Mouse (Mus musculus) limb, embryonic 12.5 days (tissue): Measurements from ENCODE around the gene Msi2. TPM values are rescaled to one million over a fixed set of nuclear protein-coding genes. Genes with fewer than 3 reads are reported as not detected.

Source experiments
- ATAC-seq: fragments of 200-750 bp; cut with Nextera tagmentation; 2 replicates; pipeline ENCODE4 v1.8.0; 2017; ENCODE audit warnings: low read depth, moderate TSS enrichment; ENCODE audit not compliant: insufficient number of reproducible peaks, insufficient read depth, low FRiP score, low TSS enrichment
- H3K27ac ChIP-seq: fragments of 300-500 bp; sonication (generic); 2 replicates; pipeline ENCODE4 v1.5.1; 2016; ENCODE audit warnings: mild to moderate bottlenecking, moderate library complexity
- H3K27me3 ChIP-seq: fragments of 300-500 bp; sonication (generic); 2 replicates; pipeline ENCODE4 v1.6.1; 2016; ENCODE audit warnings: mild to moderate bottlenecking, moderate library complexity
- H3K36me3 ChIP-seq: fragments of 300-500 bp; sonication (generic); 2 replicates; pipeline ENCODE4 v1.6.1; 2016; ENCODE audit warnings: mild to moderate bottlenecking, moderate library complexity
- H3K4me1 ChIP-seq: fragments of 300-500 bp; sonication (generic); replicated peaks from 2 replicates; pipeline ENCODE4 v1.6.1; 2016
- H3K4me2 ChIP-seq: fragments of 300-500 bp; sonication (generic); 2 replicates; pipeline ENCODE4 v1.6.1; 2016; ENCODE audit warnings: mild to moderate bottlenecking, moderate library complexity
- H3K4me3 ChIP-seq: fragments of 300-500 bp; sonication (generic); replicated peaks from 2 replicates; pipeline ENCODE4 v1.5.1; 2016; ENCODE audit warnings: mild to moderate bottlenecking
- H3K9ac ChIP-seq: fragments of 300-500 bp; sonication (generic); replicated peaks from 2 replicates; pipeline ENCODE4 v1.6.1; 2016; ENCODE audit warnings: mild to moderate bottlenecking, moderate library complexity
- H3K9me3 ChIP-seq: fragments of 300-500 bp; sonication (generic); 2 replicates; pipeline ENCODE4 v1.6.1; 2016; ENCODE audit warnings: mild to moderate bottlenecking, moderate library complexity
- WGBS: fragments of 180-500 bp; shearing (Covaris S2); methylation state at CpG from one replicate; pipeline ENCODE4 v1.1.7; 2016; 5-methylcytosine and 5-hydroxymethylcytosine counted together
- polyA plus RNA-seq: library from polyadenylated mRNA; unstranded; fragments of >200 nt; fragmentation: Nextera tagmentation; extraction: Ambion mirVana; gene quantifications from 2 replicates; pipeline ENCODE4 v1.2.1, GENCODE M21; 2016

Msi2 gene
- polyA plus RNA-seq, 1 experiment from 2014 or later, result 24.0 TPM

DNA sequence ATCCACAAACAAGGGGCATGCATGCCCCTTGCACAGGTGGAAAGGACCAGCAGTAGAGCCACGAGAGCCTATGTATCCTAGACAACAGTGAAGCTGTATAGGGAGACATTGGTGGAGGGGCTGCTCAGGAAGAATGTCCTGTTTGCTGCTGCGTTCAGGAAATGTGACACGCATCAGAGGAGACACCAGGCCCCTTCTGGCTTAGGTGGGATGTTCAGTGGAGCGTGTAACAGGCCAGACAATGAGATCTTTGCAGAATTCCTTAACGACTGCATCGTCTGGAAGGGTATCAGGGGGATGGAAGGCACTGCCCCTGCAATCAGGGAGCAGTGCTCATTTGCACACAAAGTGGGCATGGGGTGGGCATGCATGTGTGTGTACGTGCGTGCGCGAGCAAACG lies 271.0 kb downstream of the Msi2 start:
- peaks cover 23% of the 10 kb centered on the region for H3K4me1 ChIP-seq
- no peak overlapping the region for H3K4me2 ChIP-seq
- no peak overlapping the region for H3K9ac ChIP-seq
- no peaks in the 10 kb centered on the region for H3K9me3 ChIP-seq
- H3K4me3 ChIP-seq, result no peak overlapping the region
- ATAC-seq, result no peak
- peaks cover 34% of the 10 kb centered on the region for H3K27me3 ChIP-seq
- H3K27ac ChIP-seq, result no peak overlapping the region
- peaks cover 17% of the 10 kb centered on the region; the same call in 1 of the 2 replicates for H3K36me3 ChIP-seq
- WGBS, result 91% methylated on average over 11 of the region's 11 CpGs

DNA sequence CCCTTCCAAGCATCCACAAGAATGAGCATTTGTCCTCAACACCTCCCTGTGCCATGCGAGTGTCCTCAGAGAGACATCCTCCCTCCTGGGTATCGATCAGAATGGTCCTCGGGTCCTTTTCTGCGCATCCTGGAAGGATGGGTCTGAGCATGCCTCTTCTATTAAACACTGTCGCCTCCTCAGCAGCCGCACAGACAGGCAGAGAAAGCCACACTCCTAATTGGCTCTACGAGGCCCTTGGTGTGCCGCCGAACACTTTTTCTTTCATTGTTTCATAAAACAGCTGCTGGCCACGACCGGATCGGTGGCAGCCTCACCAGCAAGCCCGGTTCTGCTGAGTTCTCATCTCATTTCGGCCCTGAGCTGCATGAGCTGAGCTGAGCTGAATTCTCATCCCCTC lies 274.4 kb downstream of the Msi2 start:
- H3K4me2 ChIP-seq, result no peak overlapping the region
- no peak for ATAC-seq
- no peak overlapping the region for H3K27ac ChIP-seq
- H3K27me3 ChIP-seq, result peaks cover 44% of the 10 kb centered on the region
- no peaks in the 10 kb centered on the region for H3K9me3 ChIP-seq
- H3K4me1 ChIP-seq, result peaks cover 49% of the 10 kb centered on the region
- H3K36me3 ChIP-seq, result peaks cover 12% of the 10 kb centered on the region; the same call in 1 of the 2 replicates
- H3K4me3 ChIP-seq, result no peak overlapping the region
- H3K9ac ChIP-seq, result no peak overlapping the region
- 72% methylated on average over 14 of the region's 14 CpGs for WGBS

DNA sequence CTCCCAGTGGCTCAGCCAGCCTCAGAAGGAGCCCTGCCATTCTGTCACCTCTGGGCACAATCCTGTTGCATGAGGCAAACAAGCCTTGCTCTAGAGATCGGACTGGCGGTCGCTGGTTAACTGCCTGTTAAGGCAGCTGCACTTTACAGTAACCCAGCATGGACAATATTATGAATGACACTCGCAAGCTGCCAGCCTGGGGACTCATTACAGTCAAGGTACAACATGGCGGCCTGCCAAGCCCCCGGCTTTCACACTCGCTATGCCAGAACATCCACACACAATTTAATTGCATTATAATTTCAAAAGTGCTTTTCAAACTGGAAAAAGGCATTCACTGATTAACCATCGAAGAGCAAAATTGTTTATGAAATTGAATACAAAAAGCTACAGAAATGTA lies 275.0 kb downstream of the Msi2 start:
- Histone ChIP-seq H3K9ac (no peak overlapping the region), H3K27me3 (peaks cover 48% of the 10 kb centered on the region), H3K9me3 (no peaks in the 10 kb centered on the region), H3K36me3 (peaks cover 12% of the 10 kb centered on the region; the same call in 1 of the 2 replicates), H3K27ac (peak overlapping the region; percentile 12; the same call in 1 of the 2 replicates), H3K4me3 (no peak overlapping the region), H3K4me1 (peaks cover 49% of the 10 kb centered on the region), H3K4me2 (no peak overlapping the region)
- 59% methylated on average over 8 of the region's 8 CpGs for WGBS
- ATAC-seq, result no peak

DNA sequence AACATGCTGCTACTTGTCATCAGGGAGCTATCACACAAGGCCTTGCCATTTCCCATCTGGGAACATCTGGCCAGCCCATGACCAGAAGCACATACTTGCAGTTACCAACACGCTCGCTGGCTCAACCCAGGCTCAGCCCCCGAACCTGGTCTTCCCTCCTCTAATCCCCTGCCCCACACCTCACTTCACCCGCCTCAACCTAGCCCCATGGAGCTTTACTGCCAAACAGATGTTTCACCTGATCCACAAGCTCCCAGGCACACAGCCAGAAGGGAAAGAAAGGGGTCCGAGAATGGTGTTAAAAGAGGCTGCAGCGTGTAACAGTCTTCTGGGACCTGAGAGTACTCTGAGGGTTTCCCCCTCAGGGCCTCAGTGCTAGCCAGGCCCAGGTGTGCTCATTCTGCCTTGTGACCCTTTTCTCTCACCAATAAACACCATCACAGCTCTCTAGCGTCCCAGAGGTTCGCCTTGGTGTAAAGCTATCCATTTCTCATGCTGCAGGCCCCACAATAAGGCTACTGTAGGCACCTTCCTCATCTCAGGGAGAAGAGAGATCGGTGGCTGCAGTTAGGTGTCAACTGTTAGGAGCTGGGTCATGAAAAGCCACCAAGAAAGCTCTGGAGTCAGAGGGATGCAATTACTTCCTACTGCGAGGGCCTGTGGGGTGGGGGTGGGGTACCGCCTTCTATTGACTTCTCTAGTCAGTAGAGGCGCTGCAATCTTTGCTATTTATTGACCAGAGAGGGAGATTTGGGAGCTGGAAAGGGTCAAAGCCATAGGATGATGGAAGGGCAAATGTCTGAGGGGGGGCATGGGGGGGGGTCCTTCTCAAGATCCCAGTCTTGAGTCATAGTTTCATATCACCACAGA lies 276.2 kb downstream of the Msi2 start:
- WGBS, result 13% methylated on average over 12 of the region's 12 CpGs
- Histone ChIP-seq H3K27ac (peak overlapping the region; percentile 54; the same call in 1 of the 2 replicates), H3K9me3 (no peaks in the 10 kb centered on the region), H3K36me3 (peaks cover 4% of the 10 kb centered on the region; the same call in 1 of the 2 replicates), H3K27me3 (peaks cover 54% of the 10 kb centered on the region), H3K4me3 (no peak overlapping the region), H3K4me2 (peak overlapping the region; percentile 9; the same call in 1 of the 2 replicates), H3K9ac (no peak overlapping the region), H3K4me1 (peaks cover 49% of the 10 kb centered on the region)
- ATAC-seq, result peak; percentile 90

DNA sequence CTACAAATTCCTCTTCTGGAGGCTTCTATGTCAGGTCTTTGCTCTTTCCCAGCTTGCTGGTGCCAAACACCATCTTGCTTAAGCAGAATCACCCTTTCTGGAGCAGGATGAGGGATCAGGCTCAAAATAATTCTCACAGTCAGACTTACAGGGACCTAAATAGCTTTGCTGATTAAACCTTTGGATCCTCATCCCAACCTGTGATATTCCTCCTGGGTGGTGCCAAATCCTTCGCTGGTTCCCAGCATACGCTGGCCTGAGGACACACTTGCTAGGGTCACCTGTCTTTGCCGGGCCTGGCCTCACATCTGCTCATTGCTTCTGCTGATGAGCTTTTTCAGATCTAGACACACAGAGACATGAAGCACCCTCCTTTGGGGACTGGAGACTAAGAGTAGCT lies 279.7 kb downstream of the Msi2 start:
- H3K9ac ChIP-seq, result no peak overlapping the region
- H3K4me2 ChIP-seq, result no peak overlapping the region
- no peaks in the 10 kb centered on the region for H3K36me3 ChIP-seq
- H3K27me3 ChIP-seq, result peaks cover 30% of the 10 kb centered on the region
- no peak overlapping the region for H3K27ac ChIP-seq
- peaks cover 37% of the 10 kb centered on the region for H3K4me1 ChIP-seq
- H3K9me3 ChIP-seq, result no peaks in the 10 kb centered on the region
- no peak for ATAC-seq
- no peak overlapping the region for H3K4me3 ChIP-seq
- 85% methylated on average over 3 of the region's 3 CpGs for WGBS

DNA sequence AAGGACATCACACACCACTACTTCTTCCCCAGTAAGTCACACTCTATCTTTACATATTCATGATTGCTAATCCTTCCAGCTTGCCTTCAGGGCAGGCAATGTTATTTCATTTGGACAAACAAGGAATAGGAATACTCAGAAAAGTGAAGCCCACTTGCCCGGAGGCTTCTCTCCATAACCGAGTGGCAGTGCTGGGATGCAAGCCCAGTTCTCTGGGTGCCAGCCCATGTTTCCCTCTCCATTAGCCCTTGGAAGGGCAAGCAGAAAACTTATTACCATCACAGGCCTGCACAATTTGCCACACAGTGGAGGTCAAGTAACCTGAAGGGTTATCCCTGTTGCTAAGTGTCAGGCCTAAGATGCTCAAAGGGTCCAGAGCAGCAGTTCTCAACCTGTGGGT lies 281.7 kb downstream of the Msi2 start:
- H3K27me3 ChIP-seq, result peaks cover 30% of the 10 kb centered on the region
- no peak overlapping the region for H3K4me2 ChIP-seq
- H3K9me3 ChIP-seq, result no peaks in the 10 kb centered on the region
- H3K27ac ChIP-seq, result no peak overlapping the region
- no peak overlapping the region for H3K4me3 ChIP-seq
- H3K36me3 ChIP-seq, result no peaks in the 10 kb centered on the region
- H3K4me1 ChIP-seq, result peaks cover 25% of the 10 kb centered on the region
- no peak for ATAC-seq
- WGBS, result 91% methylated on average over 2 of the region's 2 CpGs
- H3K9ac ChIP-seq, result no peak overlapping the region

DNA sequence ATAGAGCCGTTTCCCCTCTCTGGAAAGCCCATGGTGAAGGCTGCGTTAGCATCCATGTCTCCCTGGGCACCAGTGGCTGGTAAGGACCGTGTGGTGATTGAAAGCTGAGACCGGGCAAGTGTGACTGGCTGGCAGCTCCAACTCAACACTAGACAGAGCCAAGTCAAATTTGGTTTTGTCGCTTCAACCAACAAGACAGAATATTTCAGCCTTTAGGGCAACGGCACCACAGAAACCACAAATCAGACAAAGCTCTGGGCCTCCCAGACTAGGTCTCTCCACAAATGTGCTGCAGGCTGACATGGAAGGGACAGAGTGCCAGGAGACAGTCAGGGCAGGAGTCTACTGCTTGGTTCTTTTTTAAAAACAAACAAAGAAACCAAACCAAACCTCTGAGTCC lies 282.8 kb downstream of the Msi2 start:
- Histone ChIP-seq H3K9me3 (no peaks in the 10 kb centered on the region), H3K4me2 (no peak overlapping the region), H3K4me3 (no peak overlapping the region), H3K4me1 (peaks cover 19% of the 10 kb centered on the region), H3K27me3 (peaks cover 28% of the 10 kb centered on the region), H3K36me3 (no peaks in the 10 kb centered on the region), H3K27ac (no peak overlapping the region), H3K9ac (no peak overlapping the region)
- WGBS, result 87% methylated on average over 6 of the region's 6 CpGs
- no peak for ATAC-seq

DNA sequence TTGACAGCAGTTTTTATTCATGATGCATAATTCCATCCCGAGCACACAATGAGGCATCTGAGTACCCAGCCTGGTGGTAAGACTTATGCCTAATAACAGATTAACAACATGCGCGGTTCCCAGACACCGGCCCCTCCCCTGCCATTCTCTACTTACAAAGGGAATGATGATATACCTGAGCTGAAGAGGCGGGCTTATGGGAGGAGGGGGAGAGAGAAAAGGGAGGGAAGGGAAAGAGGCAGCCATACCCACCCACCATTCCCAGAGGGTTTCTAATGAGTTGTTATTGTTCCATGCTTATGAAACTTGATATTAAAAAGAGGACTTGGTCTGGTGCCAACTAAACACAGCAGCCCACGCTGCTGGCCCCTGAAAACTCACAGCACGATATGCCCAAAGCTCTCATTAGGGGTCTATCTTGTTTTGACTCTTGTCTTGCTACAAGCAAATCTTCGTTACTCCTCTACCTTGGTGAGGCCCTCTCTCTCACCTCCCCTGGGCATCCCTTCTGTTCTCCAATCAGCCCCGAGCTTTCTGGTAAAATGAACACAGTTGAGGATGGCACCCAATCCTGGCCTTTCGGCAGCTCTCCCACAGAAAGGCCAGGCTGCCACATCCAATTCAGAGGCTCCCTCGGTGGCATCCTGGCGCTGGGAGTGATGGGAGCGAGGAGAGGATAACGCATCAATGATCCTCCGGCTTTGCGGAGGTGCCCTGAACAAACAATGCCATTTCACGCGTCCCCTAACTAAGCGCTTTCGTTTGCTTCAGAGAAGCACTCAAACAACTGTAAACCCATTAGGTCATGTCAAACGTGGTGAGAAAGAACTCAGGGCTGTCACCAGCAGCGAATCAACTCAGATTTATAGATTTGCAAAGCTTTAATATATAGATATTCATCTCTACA lies 286.7 kb downstream of the Msi2 start:
- WGBS, result 77% methylated on average over 22 of the region's 22 CpGs
- no peak for ATAC-seq
- H3K27me3 ChIP-seq, result peaks cover 6% of the 10 kb centered on the region; the same call in 1 of the 2 replicates
- H3K4me3 ChIP-seq, result no peak overlapping the region
- H3K4me2 ChIP-seq, result no peak overlapping the region
- H3K4me1 ChIP-seq, result peaks cover 23% of the 10 kb centered on the region
- H3K9ac ChIP-seq, result no peak overlapping the region
- no peaks in the 10 kb centered on the region for H3K36me3 ChIP-seq
- no peak overlapping the region for H3K27ac ChIP-seq
- H3K9me3 ChIP-seq, result no peaks in the 10 kb centered on the region

DNA sequence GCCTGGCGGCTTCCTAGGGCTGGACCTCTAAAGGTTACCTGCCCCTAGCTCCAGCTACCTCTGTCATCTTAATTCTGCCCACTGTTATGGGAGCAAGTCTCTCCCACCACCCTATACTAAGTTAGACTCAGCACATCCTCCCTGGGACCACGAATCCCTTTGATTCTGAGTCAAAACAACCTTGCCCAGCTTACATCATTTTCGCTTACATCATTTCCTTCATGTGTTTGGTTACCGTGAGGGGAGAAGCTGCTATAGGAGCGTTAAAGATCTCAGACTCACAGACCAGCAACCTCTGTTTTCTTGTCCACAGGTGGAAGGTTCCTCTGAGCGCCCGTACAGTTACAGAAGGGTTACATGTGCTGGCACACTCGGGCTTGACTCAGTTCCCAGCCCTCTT lies 288.0 kb downstream of the Msi2 start:
- Histone ChIP-seq H3K4me1 (peaks cover 36% of the 10 kb centered on the region), H3K27me3 (no peaks in the 10 kb centered on the region), H3K9ac (no peak overlapping the region), H3K4me2 (no peak overlapping the region), H3K4me3 (no peak overlapping the region), H3K9me3 (no peaks in the 10 kb centered on the region), H3K36me3 (no peaks in the 10 kb centered on the region), H3K27ac (no peak overlapping the region)
- ATAC-seq, result no peak
- 87% methylated on average over 8 of the region's 8 CpGs for WGBS

DNA sequence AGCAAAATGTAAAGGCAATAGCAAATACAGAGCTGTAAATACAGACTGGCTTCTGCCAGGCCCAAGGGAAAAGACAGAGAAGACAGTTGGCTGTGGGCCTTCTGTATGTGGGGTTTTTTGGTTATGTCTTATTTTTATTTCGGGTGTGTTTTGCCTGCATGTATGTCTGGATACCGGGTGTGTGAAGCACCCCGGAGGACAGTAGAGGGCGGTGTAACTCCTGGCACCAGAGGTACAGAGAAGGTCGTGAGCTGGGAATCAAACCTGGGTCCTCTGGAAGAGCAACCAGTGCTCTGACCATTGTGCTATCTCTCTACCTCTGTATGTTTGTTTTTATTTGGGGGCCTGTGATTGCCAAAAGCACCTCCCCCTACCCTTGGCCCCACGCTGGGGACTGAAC lies 288.6 kb downstream of the Msi2 start:
- H3K9ac ChIP-seq, result no peak overlapping the region
- no peak overlapping the region for H3K27ac ChIP-seq
- H3K4me2 ChIP-seq, result no peak overlapping the region
- no peaks in the 10 kb centered on the region for H3K27me3 ChIP-seq
- H3K36me3 ChIP-seq, result no peaks in the 10 kb centered on the region
- H3K4me1 ChIP-seq, result peaks cover 43% of the 10 kb centered on the region
- ATAC-seq, result no peak
- H3K4me3 ChIP-seq, result no peak overlapping the region
- H3K9me3 ChIP-seq, result no peaks in the 10 kb centered on the region
- WGBS, result 91% methylated on average over 6 of the region's 6 CpGs

DNA sequence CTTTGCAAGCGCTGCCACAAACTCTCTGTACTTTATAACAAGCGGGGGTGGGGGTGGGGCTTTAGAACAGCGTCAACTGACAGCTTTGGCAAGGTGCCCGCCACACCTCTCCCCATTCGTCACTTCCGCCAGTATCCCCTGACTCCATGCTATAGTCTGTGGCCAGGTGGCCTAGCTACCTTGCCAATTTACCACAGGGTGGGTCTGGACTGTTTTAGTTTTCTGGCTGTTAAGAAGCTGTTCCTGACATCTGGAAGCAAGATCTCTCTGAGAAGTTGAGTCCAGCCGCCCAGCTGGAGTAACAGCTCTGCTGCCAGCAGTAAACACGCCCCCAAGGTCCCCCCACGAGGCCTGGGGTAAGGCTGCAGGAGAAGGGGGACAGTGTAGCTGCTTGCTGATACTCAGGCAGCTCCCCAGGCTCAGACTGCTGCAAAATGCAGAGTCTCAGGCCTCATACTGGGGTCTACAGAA lies 292.6 kb downstream of the Msi2 start:
- 15% methylated on average over 9 of the region's 9 CpGs for WGBS
- Histone ChIP-seq H3K27me3 (no peaks in the 10 kb centered on the region), H3K9ac (no peak overlapping the region), H3K9me3 (no peaks in the 10 kb centered on the region), H3K27ac (peak overlapping the region; percentile 70; the same call in 1 of the 2 replicates), H3K36me3 (no peaks in the 10 kb centered on the region), H3K4me1 (peaks cover 69% of the 10 kb centered on the region), H3K4me2 (peak overlapping the region; percentile 33), H3K4me3 (no peak overlapping the region)
- ATAC-seq, result peak; percentile 87
